Mouse (Mus musculus) layer of hippocampus, adult 11-12 months (tissue): ENCODE data around the gene Dynll1.
"Not testable (repeated sequence)": the region's sequence is repeated elsewhere in the genome, so short reads cannot be mapped to it uniquely, and the experiment has no call there.

ENCODE experiments used
- DNase-seq: peaks from one replicate; pipeline ENCODE4 v3.0.0; 2022; ENCODE audit warnings: low spot score

Gene Dynll1

DNA sequence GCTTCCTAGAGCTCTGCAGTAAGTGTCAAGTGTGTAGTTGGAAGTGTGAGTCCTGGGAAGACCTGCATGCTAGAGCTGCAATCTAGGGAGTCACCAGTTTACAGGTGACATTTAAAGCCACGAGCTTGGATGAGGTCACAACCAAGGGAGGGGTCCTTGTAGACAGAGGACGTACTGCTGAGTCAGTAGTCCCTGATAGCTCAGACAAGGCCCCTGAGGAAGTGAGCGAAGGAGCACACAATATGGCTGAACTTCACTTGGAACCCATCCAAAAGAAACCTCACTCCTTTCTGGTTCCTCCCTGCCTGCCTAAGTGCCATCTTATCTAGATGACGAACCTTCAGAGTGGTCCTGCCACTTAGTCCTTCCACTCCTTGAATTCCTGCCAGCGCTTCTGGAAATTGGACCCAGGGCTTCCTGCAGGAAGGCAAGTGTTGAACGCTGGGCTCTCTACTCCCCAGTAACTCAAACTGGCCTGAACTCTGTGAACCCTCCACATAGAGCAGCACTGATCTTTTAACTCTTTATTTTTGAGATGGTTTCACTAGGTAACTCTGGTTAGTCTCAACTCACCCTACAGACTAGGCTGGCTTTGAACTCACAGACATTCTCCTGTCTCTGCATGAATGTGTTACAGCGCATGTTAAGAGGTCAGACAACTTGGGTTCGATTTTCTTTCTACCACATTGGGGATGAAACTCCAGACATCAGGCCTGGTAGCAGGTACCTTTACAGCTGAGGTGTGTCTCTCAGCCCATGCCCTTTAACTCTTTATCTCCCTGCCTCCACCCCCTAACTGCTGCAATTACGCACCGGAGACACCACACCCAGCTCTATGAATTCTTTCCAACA is 12.2 kb upstream of the Dynll1 start:
- no peak for DNase-seq

- no peak for DNase-seq
Measured at GRCm38 (mm10) chr5:115312354-115312753, 11.6 kb upstream of the Dynll1 start.

- DNase-seq = not testable (repeated sequence)
Measured at GRCm38 (mm10) chr5:115302190-115302589, 1.4 kb upstream of the Dynll1 start.

DNA sequence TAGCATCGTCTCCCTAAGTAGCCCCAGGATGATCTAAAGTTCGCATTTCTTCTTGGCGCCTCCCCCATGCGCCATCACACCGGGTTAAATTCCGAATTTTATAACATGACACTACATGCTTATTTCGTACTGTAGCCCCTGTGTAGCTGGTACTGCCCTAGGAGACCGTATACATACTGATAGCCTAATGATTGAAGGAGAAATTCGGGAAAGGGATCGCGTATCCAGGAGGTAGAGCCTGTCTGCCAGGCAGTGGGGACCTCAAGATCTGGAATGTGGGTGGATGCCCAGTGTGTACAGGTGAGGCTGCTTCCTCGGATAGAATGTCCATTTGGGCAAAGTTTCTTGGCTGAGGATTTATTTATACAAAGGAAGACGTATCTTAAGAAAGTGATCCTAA is 816 bp upstream of the Dynll1 start:
- no peak for DNase-seq

DNA sequence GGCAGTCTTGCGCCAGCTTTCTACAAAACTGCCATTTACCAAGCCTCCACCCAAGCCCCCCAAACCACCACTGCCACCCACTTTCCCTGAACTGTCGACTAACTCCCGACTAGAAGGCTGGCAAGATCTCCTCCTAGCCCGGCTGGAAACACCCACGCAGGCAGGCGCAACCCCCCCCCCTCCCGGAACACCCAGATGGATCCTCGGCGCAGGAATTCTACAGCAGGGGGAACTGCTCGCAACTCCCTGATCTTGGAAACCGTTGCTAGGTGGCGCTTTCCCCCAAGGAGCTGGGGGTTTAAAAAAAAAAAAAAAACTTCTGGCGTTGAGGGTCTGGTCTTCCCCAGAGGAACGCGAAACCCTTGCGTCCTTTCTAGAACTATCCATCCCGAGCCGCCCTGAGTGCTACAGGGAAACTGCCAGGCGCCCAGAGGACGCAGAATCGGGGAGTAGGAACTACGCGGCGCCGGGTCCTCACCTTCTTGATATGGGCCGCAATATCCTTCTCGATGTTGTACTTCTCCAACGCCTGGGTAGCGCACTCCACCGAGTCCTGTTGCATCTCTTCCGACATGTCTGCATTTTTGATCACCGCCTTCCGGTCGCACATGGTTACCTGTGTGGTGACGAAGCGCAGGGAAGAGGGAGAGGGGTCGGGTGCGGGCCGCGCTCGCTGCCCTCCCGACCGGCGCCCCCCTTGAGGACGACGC is 609 bp downstream of the Dynll1 start:
- peak; percentile 62 for DNase-seq

GRCm38 (mm10) chr5:115296347-115296746 is 4.5 kb downstream of the Dynll1 start:
- DNase-seq = no peak

- no peak for DNase-seq
Measured at GRCm38 (mm10) chr5:115294173-115294572, 6.6 kb downstream of the Dynll1 start.

DNA sequence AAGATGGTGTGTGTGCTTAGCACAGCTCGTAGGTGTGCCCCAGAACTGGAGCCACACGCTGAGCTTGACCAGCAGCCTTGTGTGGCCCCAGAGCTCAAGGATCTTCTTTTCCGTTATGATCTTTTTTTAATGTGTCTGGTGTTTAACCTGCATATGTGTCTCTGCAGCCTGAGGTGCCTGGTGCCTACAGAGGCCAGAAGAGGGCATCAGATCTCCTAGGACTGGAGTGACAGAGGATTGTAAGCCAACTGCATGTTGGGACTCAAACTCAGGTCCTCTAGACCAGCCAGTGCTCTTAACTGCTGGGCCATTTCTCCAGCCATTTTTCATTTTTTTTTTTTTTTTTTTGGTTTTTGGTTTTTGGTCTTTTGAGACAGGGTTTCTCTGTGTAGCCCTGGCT is 16.1 kb downstream of the Dynll1 start:
- DNase-seq = no peak

- no peak for DNase-seq
Measured at GRCm38 (mm10) chr5:115280050-115280687, 20.6 kb downstream of the Dynll1 start.

- peak; percentile 89 for DNase-seq
Measured at GRCm38 (mm10) chr5:115279226-115280049, 21.4 kb downstream of the Dynll1 start, which contains the start of gene Coq5. Gene Coq5, plus strand, starts transcription at chr5:115279666.

- DNase-seq = no peak
Measured at GRCm38 (mm10) chr5:115278785-115279184, 22.0 kb downstream of the Dynll1 start.

DNA sequence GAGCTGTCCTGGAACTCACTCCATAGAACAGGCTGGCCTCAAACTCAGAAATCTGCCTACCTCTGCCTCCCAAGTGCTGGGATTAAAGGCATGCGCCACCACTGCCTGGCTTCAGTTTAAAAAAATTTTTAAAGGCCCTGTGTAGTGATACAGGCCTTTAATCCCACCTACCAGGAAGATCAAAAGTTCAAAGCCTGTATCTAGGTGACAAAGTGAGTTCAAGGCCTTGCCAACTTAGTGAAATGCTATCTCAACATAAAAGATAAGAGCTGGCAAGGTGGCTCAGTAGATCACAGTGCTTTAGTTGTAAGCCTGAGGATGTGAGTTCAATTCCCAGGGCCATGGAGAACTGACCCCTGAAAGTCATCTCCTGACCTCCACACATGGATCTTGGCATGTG is 22.7 kb downstream of the Dynll1 start:
- no peak for DNase-seq

- DNase-seq = no peak
Measured at GRCm38 (mm10) chr5:115275998-115276397, 24.8 kb downstream of the Dynll1 start.

GRCm38 (mm10) chr5:115274771-115275170 is 26.0 kb downstream of the Dynll1 start:
- no peak for DNase-seq

- no peak for DNase-seq
Measured at GRCm38 (mm10) chr5:115274353-115274752, 26.4 kb downstream of the Dynll1 start.

DNA sequence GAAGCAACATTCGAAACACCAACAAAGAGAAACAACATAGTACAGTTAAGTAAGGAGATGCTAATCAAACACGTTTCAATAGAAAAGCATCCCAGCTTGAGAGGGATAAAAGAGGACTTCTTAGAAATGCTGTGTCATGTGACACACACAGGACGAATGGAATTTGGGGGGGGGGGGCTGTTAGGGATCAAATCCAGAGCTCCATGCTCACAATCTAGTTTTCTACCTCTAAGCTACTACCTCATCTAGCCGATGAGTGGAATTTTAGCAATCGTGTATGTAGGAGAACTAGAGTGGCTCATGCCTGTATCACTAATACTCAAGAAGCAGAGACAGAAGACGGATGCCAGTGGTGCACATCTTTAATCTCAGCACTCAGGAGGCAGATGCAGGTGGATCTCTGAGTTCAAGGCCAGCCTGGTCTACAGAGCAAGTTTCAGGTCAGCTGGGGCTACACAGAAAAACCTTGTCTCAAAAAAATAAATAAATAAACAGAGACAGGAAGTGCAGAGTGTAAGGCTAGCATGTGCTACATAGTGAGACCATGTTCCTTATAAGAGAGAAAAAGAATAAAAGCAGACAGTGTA is 27.2 kb downstream of the Dynll1 start:
- DNase-seq = no peak

DNA sequence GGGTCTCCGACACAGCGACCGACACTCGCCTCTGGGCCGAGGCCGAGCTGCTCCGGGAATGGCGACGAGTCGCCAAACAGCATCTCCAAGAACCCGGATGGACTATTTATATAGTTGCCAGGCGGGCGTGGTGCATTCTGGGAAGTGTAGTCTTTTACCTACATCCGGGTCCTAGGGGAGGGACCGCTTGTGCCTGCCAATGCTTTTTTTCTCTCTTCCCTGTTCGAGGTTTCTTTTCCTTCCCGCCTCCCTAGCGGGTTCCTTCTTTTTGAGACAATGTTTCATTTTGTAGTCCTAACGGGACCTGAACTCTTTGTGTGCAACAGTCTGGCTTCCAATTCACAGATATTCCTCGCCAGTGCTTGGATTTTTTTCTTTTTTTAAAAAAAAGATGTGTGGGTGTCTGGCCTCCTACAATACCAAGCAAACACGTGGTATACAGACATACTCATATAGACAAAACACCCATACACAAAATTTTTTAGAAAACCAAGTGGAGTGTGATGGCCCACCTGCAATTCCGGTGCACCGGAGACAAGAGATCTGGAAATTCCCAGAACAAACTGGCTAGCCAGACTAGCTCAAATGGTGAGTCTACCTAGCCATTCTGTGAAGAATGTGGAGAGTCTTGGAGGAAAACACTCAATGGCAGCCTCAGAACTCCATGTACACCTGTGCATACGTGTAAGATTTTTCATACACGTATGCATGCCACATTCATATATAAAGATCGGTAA is 27.8 kb downstream of the Dynll1 start, which contains the start of gene Rnf10:
Rnf10 (minus strand) TSS at position 87 of the 737 bp plus-strand sequence.
- DNase-seq = peak; percentile 99

DNA sequence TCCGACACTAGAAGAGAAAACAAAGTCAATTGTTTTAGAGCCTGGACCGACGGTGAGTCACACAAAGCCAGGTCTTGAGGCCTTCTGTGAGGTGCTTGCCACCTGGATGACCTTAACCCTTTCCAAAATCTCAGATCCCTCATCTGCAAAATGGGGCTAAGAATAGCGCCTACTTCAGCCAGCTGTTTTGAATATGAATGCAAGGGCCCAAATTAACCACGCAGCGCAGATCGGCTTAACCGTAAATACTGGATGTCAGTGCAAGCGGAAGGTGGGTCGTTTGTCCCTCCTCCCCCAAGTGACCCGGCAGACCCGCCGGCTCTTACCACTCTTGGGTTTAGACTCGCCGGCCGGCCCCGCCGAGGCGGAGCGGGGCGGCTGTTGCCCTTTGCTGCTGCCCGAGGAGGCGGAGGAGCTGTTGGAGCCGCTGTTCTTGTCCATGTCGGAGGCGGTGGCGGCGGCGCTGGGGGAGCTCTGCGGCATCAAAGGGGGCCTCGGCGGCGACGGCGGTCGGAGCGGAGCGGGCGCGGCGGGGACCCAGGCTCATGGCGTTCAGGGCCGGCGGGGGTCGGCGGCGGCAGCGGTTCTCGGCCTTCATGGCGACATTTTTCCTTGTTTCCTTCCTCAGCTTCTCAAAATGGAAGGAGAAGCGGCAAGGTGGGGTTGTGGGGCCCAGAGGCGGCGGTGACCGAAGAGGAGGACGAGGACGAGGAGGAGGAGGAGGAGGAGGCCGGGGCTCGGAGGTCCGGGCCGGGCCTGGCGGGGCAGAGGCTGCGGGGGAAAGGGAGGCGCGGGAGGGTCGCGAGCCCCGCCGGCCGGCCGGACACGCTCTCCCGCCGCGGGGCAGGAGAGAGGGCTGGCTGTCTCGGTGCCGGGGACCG is 28.6 kb downstream of the Dynll1 start:
- DNase-seq = peak; percentile 42

GRCm38 (mm10) chr5:115269969-115270368 is 30.8 kb downstream of the Dynll1 start:
- DNase-seq = no peak

DNA sequence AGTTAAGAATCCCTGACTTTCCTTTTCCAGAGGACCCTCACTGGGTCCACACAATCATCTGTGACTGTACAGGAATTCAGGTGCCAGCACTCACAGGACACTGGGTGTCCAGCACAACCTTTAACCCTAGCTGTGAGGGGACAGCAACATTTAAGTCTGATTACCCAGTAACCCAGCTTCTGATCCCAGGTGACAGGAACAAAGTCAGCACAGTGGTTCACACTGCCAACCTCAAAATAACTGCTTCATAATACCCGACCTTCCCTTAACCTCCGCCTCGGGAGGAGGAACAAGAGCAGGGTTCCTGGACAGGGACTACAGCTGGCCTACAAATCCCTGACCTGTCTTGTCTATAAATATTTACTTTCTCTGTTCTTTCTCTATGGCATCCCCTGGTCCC is 32.5 kb downstream of the Dynll1 start:
- no peak for DNase-seq
